ENCODE assay signal across 8 mouse cellular contexts in genomic region chr5:136567176-136568025, GRCm38 (mm10). TPM values are rescaled to one million over a fixed set of nuclear protein-coding genes. Genes with fewer than 3 reads are reported as not detected.
A peak's percentile ranks its signal among the peaks of the same experiment; 100 is the strongest.
DNase-seq lines count a peak whose midpoint lies in the region; ATAC-seq and TF ChIP-seq lines count a peak whose summit lies in the region.

TSS of gene Cux1 (minus strand) at chr5:136567490.

- peak in 2 of 3 experiments; percentile 49 to 84; a peak in 4 of 6 replicates for TF ChIP-seq CTCF in MEL (IDR thresholded peaks at IDR 0.05 in 2 of 3, conservative IDR thresholded peaks at IDR 0.05 in 1 of 3; ENCODE audit: control insufficient read depth in 1 of 3, insufficient read depth in 1 of 3, low read depth in 2 of 3, low read length in 3 of 3, poor library complexity in 1 of 3, severe bottlenecking in 1 of 3)

- peaks cover 5 to 8% of the 10 kb centered on the region in 2 experiments for H3K27me3 ChIP-seq in MEL (ENCODE audit: control insufficient read depth in 1 of 2, insufficient read depth in 2 of 2, low read length in 2 of 2)
- H3K27me3 ChIP-seq in hindbrain, embryonic 10.5 days (ENCODE audit: insufficient read depth, poor library complexity, severe bottlenecking): peaks cover 40% of the 10 kb centered on the region
- peaks cover 17% of the 10 kb centered on the region for H3K27me3 ChIP-seq in lung, embryonic 16.5 days (ENCODE audit: control insufficient read depth, insufficient read depth, low read depth, low read length)

- peak; percentile 92 for ATAC-seq in lung, embryonic 16.5 days (ENCODE audit: low read depth)

- H3K36me3 ChIP-seq in MEL (ENCODE audit: control insufficient read depth in 1 of 2, insufficient read depth in 2 of 2, low read length in 2 of 2): peaks cover 3 to 21% of the 10 kb centered on the region in 2 experiments; a peak in 3 of 4 replicates
- no peaks in the 10 kb centered on the region for H3K36me3 ChIP-seq in hindbrain, embryonic 10.5 days
- H3K36me3 ChIP-seq in lung, embryonic 16.5 days (ENCODE audit: control insufficient read depth, insufficient read depth, low read length): no peaks in the 10 kb centered on the region

- peak within 1 kb of the TSS; percentile 99 for H3K4me2 ChIP-seq in lung, embryonic 16.5 days (ENCODE audit: low read depth, low read length)

- H3K79me2 ChIP-seq in MEL (ENCODE audit: control insufficient read depth, insufficient read depth, low read length, poor library complexity): peaks cover 52% of the 10 kb centered on the region

- TF ChIP-seq POLR2A in MEL (IDR thresholded peaks at IDR 0.05; ENCODE audit: control insufficient read depth in 1 of 2, insufficient read depth in 1 of 2, low read depth in 1 of 2, low read length in 2 of 2, poor library complexity in 1 of 2): peak; percentile 21 to 62

- no peaks in the 10 kb centered on the region for H3K9me3 ChIP-seq in MEL (replicated peaks; ENCODE audit: insufficient read depth, low read length)
- no peaks in the 10 kb centered on the region for H3K9me3 ChIP-seq in hindbrain, embryonic 10.5 days
- no peaks in the 10 kb centered on the region for H3K9me3 ChIP-seq in lung, embryonic 16.5 days (ENCODE audit: control insufficient read depth, low read length)

- TF ChIP-seq EP300 in MEL (IDR thresholded peaks at IDR 0.05; ENCODE audit: low read depth in 1 of 2, low read length in 2 of 2): peak in 1 of 2 experiments; percentile 55; a peak in 1 of 4 replicates

- H3K27ac ChIP-seq in MEL (ENCODE audit: control insufficient read depth, low read depth, low read length): peak within 1 kb of the TSS; percentile 68
- H3K27ac ChIP-seq in hindbrain, embryonic 10.5 days: peak within 1 kb of the TSS; percentile 100
- peak within 1 kb of the TSS; percentile 94 for H3K27ac ChIP-seq in lung, embryonic 16.5 days (ENCODE audit: low read length)

- peak within 1 kb of the TSS; percentile 99 for H3K9ac ChIP-seq in MEL (ENCODE audit: control insufficient read depth, low read depth, low read length, poor library complexity, severe bottlenecking)
- H3K9ac ChIP-seq in lung, embryonic 16.5 days (ENCODE audit: low read length): peak within 1 kb of the TSS; percentile 97

- peak; percentile 90 for DNase-seq in MEL (ENCODE audit: low read depth, low spot score)
- DNase-seq in cerebellum, adult 9-10 months: peak; percentile 86
- peak; percentile 50 to 80 for DNase-seq in frontal cortex, adult 2 months (ENCODE audit: extremely low spot score in 1 of 2, low spot score in 1 of 2)
- peak; percentile 84 for DNase-seq in hindbrain, embryonic 10.5 days (ENCODE audit: low spot score)
- peak; percentile 83 for DNase-seq in layer of hippocampus, adult 9-11 months
- DNase-seq in ovary, adult 18-20 months (ENCODE audit: low spot score): peak; percentile 78
- peak; percentile 91 for DNase-seq in thymus, postnatal 0 days (ENCODE audit: low spot score)

- no peak for TF ChIP-seq RAD21 in MEL (IDR thresholded peaks at IDR 0.05; ENCODE audit: low read depth, low read length)

- H3K4me3 ChIP-seq in MEL (ENCODE audit: control insufficient read depth in 1 of 2, insufficient read depth in 1 of 2, low read depth in 2 of 2, low read length in 2 of 2): peak within 1 kb of the TSS; percentile 99
- peak within 1 kb of the TSS; percentile 99 for H3K4me3 ChIP-seq in hindbrain, embryonic 10.5 days
- peak within 1 kb of the TSS; percentile 98 for H3K4me3 ChIP-seq in lung, embryonic 16.5 days (ENCODE audit: low read length)

- peaks cover 12 to 14% of the 10 kb centered on the region in 2 experiments for H3K4me1 ChIP-seq in MEL (ENCODE audit: control insufficient read depth in 1 of 2, insufficient read depth in 2 of 2, low read length in 2 of 2)
- peaks cover 45% of the 10 kb centered on the region for H3K4me1 ChIP-seq in hindbrain, embryonic 10.5 days (replicated peaks)
- H3K4me1 ChIP-seq in lung, embryonic 16.5 days (replicated peaks; ENCODE audit: control insufficient read depth, insufficient read depth, low read length): peaks cover 14% of the 10 kb centered on the region

- WGBS in hindbrain, embryonic 10.5 days: under 1% methylated on average over 103 of the region's 103 CpGs
- WGBS in lung, embryonic 16.5 days: 0% methylated on average over 70 of the region's 103 CpGs

TF ChIP-seq in MEL, 35 proteins besides CTCF, POLR2A, EP300 and RAD21:
- TF ChIP-seq SMC3 (IDR thresholded peaks at IDR 0.05; ENCODE audit: low read depth, low read length) (peak; percentile 21; the same call in 1 of the 2 replicates), MYC (IDR thresholded peaks at IDR 0.05; ENCODE audit: low read depth, low read length) (no peak), SIN3A (IDR thresholded peaks at IDR 0.05; ENCODE audit: low read length) (peak; percentile 82), MAZ (IDR thresholded peaks at IDR 0.05; ENCODE audit: low read depth, low read length) (peak; percentile 76; the same call in 1 of the 2 replicates), TBP (IDR thresholded peaks at IDR 0.05; ENCODE audit: low read depth, low read length) (peak; percentile 67; the same call in 1 of the 2 replicates), POLR2AphosphoS2 (IDR thresholded peaks at IDR 0.05; ENCODE audit: low read length) (0 out of 2 replicates have a peak, but pooled peaks have one; percentile 33), MYB (IDR thresholded peaks at IDR 0.05; ENCODE audit: low read depth, low read length) (no peak), ETS1 (IDR thresholded peaks at IDR 0.05; ENCODE audit: low read depth, low read length) (peak; percentile 72), TCF12 (IDR thresholded peaks at IDR 0.05; ENCODE audit: low read depth, low read length) (peak; percentile 74), BHLHE40 (IDR thresholded peaks at IDR 0.05; ENCODE audit: borderline replicate concordance, low read depth, low read length) (peak; percentile 6; the same call in 1 of the 2 replicates), GATA1 (IDR thresholded peaks at IDR 0.05; ENCODE audit: low read depth, low read length) (no peak), NELFE (IDR thresholded peaks at IDR 0.05; ENCODE audit: low read depth, low read length) (peak; percentile 62), HCFC1 (IDR thresholded peaks at IDR 0.05; ENCODE audit: low read depth, low read length) (peak; percentile 70), ZNF384 (IDR thresholded peaks at IDR 0.05; ENCODE audit: low read depth, low read length) (peak; percentile 71), UBTF (IDR thresholded peaks at IDR 0.05; ENCODE audit: borderline replicate concordance, insufficient read depth, low read depth, low read length) (peak; percentile 52; the same call in 1 of the 2 replicates), KAT2A (conservative IDR thresholded peaks at IDR 0.05; ENCODE audit: low read depth, low read length) (no peak; the same call in 1 of the 2 replicates)

RNA-seq across cellular contexts. Expression of gene Cux1, which starts in this region (rescaled TPM):
- 70.4 and 71.1 TPM in 2 replicates for total RNA-seq in MEL (2012; rRNA removed)
- polyA plus RNA-seq in MEL (2012; ENCODE audit: insufficient read depth in 1 of 2, insufficient read length in 2 of 2, low read depth in 1 of 2, low replicate concordance in 2 of 2, missing spikeins in 1 of 2): 100 to 1,000 TPM in 1 of 2 experiments, not detected in 1; 104 TPM
- 65.0 and 67.9 TPM in 2 replicates for polyA plus RNA-seq in frontal cortex, adult 2 months (2012; rRNA removed)
- 90.5 and 109 TPM in 2 replicates for polyA plus RNA-seq in hindbrain, embryonic 10.5 days (2016; fragmentation: Nextera tagmentation; extraction: Ambion mirVana)
- 113 and 117 TPM in 2 replicates for polyA plus RNA-seq in lung, embryonic 16.5 days (2015; fragmentation: Nextera tagmentation; extraction: Ambion mirVana)
- 113 and 126 TPM in 2 replicates for polyA plus RNA-seq in thymus, postnatal 0 days (2015; fragmentation: Nextera tagmentation; extraction: Ambion mirVana)

Comparison
In these comparisons a context has a peak if more than half of its experiments do, and no peak if none do; other contexts are left out.
1. Peak in every context shown above with its lines: DNase-seq, ATAC-seq, H3K4me3 ChIP-seq and H3K27ac ChIP-seq.